Mouse (Mus musculus): ENCODE results near the gene Rbm20. TPM values are rescaled to one million over a fixed set of nuclear protein-coding genes. Genes with fewer than 3 reads are reported as not detected.

Rbm20 gene
- polyA plus RNA-seq, 1 experiment from 2014 or later, result 1.1 TPM

DNA sequence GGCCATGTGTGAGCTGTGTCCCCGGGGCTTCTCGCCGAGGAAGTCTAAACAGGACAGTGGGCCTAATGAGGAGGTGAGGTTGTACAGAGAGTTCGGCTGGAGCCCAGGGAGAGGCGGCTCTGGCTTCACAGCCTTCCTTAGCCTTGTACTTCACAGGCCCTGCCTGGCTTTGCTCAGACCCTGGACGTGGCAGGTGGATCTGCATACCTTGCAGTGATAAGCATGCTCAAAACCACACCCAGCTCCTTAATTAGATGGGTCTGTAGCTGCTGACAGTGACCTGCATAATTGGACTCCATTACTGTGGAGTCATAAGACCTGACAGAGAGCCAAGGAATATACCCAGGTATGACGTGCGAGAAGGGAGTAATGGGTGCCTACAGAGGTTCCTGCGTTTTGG, 102.3 kb downstream of the Rbm20 start:
- no peaks in the 10 kb centered on the region for H3K9me3 ChIP-seq (ENCODE audit: control insufficient read depth, low read length)
- H3K27me3 ChIP-seq (replicated peaks; ENCODE audit: control insufficient read depth, insufficient read depth, low read length), result no peaks in the 10 kb centered on the region
- H3K4me3 ChIP-seq (ENCODE audit: low read length), result no peak overlapping the region
- no peak overlapping the region for H3K9ac ChIP-seq (ENCODE audit: low read depth, low read length)
- no peaks in the 10 kb centered on the region for H3K36me3 ChIP-seq (ENCODE audit: control insufficient read depth, insufficient read depth, low read length)
- no peak overlapping the region for H3K27ac ChIP-seq (ENCODE audit: low read length)
- 0 out of 2 replicates have a peak, but pooled peaks have one; percentile 31 for ATAC-seq
- 73% methylated on average over 9 of the region's 9 CpGs for WGBS
- no peak overlapping the region for H3K4me2 ChIP-seq (ENCODE audit: low read depth, low read length)
- H3K4me1 ChIP-seq (ENCODE audit: control insufficient read depth, insufficient read depth, low read length), result no peaks in the 10 kb centered on the region

DNA sequence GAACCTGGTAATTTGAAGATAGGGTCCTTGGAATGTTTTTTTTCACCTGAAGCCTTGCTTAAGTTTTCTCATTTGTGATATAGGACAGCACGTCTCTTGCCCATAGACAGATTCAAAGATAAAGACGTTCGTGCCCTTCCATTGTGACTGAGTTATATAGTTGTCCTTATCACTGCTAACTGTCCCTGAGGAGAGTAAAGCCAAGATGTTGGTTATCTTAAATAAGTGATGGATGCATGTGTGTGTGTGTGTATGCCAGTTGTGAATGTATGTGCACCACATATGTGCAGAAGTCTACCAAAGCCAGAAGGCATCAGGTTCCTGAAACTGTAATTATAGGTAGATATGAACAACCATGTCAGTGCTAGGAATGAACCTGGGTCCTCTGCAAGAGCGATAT, 102.7 kb downstream of the Rbm20 start:
- 81% methylated on average over 4 of the region's 4 CpGs for WGBS
- H3K9ac ChIP-seq (ENCODE audit: low read depth, low read length), result no peak overlapping the region

DNA sequence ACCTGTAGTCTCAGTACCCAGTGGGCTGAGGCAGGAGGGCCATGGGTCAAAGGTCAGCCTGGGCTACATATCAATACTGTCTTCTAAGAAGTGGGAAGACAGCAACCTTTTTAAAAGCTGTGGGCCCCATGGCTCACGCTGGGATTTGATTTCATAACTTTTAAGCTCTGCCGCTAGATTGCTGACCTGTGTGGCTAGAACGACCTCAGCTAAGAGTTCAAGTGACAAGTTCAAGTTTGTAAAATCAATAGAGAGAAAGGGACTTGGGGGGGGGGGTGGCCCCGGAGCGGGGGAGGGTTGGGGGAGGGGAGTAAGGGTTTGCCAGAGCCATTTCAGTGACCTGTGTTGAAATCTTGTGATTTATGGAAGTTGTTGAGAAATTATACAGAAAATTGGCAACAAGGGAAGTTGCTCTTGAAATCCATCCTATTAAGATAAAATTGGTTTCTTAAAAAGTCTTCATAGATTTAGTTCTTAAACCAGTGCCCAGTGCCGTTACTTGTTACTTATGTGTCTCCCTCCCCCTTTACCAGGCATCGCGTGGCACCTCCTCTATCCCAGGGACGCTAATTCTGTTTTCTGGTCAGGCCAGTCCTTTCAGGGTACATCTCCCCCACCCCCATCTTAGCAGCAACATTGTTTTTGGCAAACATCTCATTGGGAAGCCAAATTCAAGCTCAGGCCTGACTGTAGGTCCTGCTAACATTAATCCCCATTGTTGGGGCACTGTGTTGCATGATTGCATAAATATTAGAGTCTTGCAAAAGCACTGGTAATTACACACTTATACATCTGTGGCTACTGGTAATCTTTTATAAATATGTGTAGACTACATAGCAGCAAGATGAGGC, 103.9 kb downstream of the Rbm20 start:
- no peak overlapping the region for H3K9ac ChIP-seq (ENCODE audit: low read depth, low read length)
- no peaks in the 10 kb centered on the region for H3K4me1 ChIP-seq (ENCODE audit: control insufficient read depth, insufficient read depth, low read length)
- no peaks in the 10 kb centered on the region for H3K27me3 ChIP-seq (replicated peaks; ENCODE audit: control insufficient read depth, insufficient read depth, low read length)
- no peak overlapping the region for H3K27ac ChIP-seq (ENCODE audit: low read length)
- no peak overlapping the region for H3K4me3 ChIP-seq (ENCODE audit: low read length)
- WGBS, result 62% methylated on average over 9 of the region's 9 CpGs
- no peaks in the 10 kb centered on the region for H3K36me3 ChIP-seq (ENCODE audit: control insufficient read depth, insufficient read depth, low read length)
- no peak for ATAC-seq
- H3K4me2 ChIP-seq (ENCODE audit: low read depth, low read length), result no peak overlapping the region
- H3K9me3 ChIP-seq (ENCODE audit: control insufficient read depth, low read length), result no peaks in the 10 kb centered on the region

More for the DNA sequence above, 102.7 kb downstream of the Rbm20 start:
- ATAC-seq, result no peak
- H3K27me3 ChIP-seq (replicated peaks; ENCODE audit: control insufficient read depth, insufficient read depth, low read length), result no peaks in the 10 kb centered on the region
- no peaks in the 10 kb centered on the region for H3K9me3 ChIP-seq (ENCODE audit: control insufficient read depth, low read length)
- no peak overlapping the region for H3K27ac ChIP-seq (ENCODE audit: low read length)
- no peak overlapping the region for H3K4me3 ChIP-seq (ENCODE audit: low read length)
- H3K36me3 ChIP-seq (ENCODE audit: control insufficient read depth, insufficient read depth, low read length), result no peaks in the 10 kb centered on the region
- H3K4me1 ChIP-seq (ENCODE audit: control insufficient read depth, insufficient read depth, low read length), result no peaks in the 10 kb centered on the region
- no peak overlapping the region for H3K4me2 ChIP-seq (ENCODE audit: low read depth, low read length)

DNA sequence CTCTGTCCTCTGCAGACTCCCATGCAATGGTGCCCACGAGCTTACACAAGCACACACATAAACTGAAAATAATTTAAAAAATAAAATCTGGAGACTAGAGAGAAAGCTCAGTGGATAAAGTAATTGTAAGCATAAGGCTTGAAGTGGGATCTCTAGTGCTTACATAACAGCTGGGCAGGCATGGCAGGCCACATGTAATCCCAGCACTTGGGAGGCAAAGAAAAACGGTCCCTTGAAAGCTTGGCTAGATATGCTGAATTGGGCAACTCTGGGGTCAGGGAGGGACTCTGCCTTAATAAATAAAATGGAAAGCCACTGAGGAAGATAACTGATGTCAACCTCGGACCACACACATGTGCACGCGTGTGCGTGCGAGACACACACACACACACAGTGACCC, 104.7 kb downstream of the Rbm20 start:
- 89% methylated on average over 7 of the region's 7 CpGs for WGBS
- H3K27ac ChIP-seq (ENCODE audit: low read length), result no peak overlapping the region
- ATAC-seq, result no peak

DNA sequence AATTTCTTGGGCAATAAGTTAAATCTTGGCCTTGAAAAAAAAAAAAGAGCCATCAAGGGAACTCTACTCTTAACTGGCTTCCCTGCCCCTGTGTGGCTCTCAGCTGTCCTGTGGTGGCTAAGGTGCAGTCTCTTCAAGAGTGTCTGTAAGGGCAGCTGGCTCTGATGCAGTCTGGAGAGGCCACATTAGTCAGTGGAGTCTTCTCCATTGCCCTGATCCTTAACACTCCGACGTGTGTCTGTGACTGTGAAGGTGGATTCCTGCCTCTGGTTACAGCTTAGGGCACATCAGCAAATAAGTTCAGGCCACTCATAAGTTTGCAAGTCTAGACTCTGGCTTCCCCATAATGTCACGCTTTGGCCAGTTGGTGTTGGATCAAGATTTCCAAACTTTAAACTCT, 108.2 kb downstream of the Rbm20 start:
- no peaks in the 10 kb centered on the region for H3K9me3 ChIP-seq (ENCODE audit: control insufficient read depth, low read length)
- H3K27me3 ChIP-seq (replicated peaks; ENCODE audit: control insufficient read depth, insufficient read depth, low read length), result no peaks in the 10 kb centered on the region
- no peaks in the 10 kb centered on the region for H3K36me3 ChIP-seq (ENCODE audit: control insufficient read depth, insufficient read depth, low read length)
- H3K9ac ChIP-seq (ENCODE audit: low read depth, low read length), result no peak overlapping the region
- H3K4me3 ChIP-seq (ENCODE audit: low read length), result no peak overlapping the region
- H3K4me2 ChIP-seq (ENCODE audit: low read depth, low read length), result no peak overlapping the region
- ATAC-seq, result no peak
- no peak overlapping the region for H3K27ac ChIP-seq (ENCODE audit: low read length)
- 86% methylated on average over 3 of the region's 3 CpGs for WGBS
- H3K4me1 ChIP-seq (ENCODE audit: control insufficient read depth, insufficient read depth, low read length), result peaks cover 6% of the 10 kb centered on the region

More for the DNA sequence above, 104.7 kb downstream of the Rbm20 start:
- no peaks in the 10 kb centered on the region for H3K4me1 ChIP-seq (ENCODE audit: control insufficient read depth, insufficient read depth, low read length)
- H3K27me3 ChIP-seq (replicated peaks; ENCODE audit: control insufficient read depth, insufficient read depth, low read length), result no peaks in the 10 kb centered on the region
- H3K9ac ChIP-seq (ENCODE audit: low read depth, low read length), result no peak overlapping the region
- no peaks in the 10 kb centered on the region for H3K9me3 ChIP-seq (ENCODE audit: control insufficient read depth, low read length)
- no peaks in the 10 kb centered on the region for H3K36me3 ChIP-seq (ENCODE audit: control insufficient read depth, insufficient read depth, low read length)
- no peak overlapping the region for H3K4me3 ChIP-seq (ENCODE audit: low read length)
- H3K4me2 ChIP-seq (ENCODE audit: low read depth, low read length), result no peak overlapping the region

DNA sequence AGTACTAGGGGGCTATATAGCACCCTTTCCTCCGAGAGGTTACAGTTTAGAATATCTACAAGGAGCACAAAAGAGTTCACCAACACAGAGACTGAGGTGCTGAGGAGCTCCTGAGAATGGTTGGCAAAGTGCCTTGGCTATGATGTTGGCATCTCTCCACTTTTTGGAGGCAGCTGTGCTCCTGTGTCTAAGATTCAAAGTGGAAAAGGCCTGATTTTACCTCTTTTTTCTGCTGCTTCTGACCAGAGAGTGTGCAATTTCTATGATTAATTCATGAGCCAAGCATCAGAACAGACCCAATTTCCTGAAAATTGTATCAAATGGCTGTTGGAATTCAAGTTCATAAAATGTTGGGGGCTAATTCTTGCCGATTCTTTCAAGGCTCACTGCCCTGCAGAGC, 109.1 kb downstream of the Rbm20 start:
- Histone ChIP-seq H3K4me2 (ENCODE audit: low read depth, low read length) (no peak overlapping the region), H3K4me3 (ENCODE audit: low read length) (no peak overlapping the region), H3K9me3 (ENCODE audit: control insufficient read depth, low read length) (no peaks in the 10 kb centered on the region), H3K4me1 (ENCODE audit: control insufficient read depth, insufficient read depth, low read length) (peaks cover 6% of the 10 kb centered on the region), H3K27me3 (replicated peaks; ENCODE audit: control insufficient read depth, insufficient read depth, low read length) (no peaks in the 10 kb centered on the region), H3K36me3 (ENCODE audit: control insufficient read depth, insufficient read depth, low read length) (no peaks in the 10 kb centered on the region), H3K27ac (ENCODE audit: low read length) (no peak overlapping the region), H3K9ac (ENCODE audit: low read depth, low read length) (no peak overlapping the region)
- WGBS, result 59% methylated on average over 2 of the region's 2 CpGs
- no peak for ATAC-seq

DNA sequence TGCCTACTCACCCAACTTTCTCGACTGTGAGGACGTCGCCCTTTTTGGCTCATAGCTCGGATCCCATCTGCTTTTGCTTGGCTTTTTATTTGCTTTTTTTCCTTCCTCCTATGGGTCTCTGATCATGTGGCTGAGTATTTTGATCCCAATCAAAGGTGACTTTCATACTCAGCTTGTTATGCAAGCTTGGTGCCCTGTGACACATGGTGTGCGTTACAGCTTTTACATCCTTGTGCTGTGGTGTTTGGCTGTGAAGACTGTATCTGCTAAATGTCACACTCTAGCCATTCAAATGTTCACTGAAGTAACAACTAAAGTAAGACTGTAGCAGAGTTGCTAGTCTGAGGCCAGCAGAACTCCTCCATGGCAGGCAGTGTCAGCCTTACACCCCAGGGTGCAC, 109.7 kb downstream of the Rbm20 start:
- 68% methylated on average over 5 of the region's 5 CpGs for WGBS

DNA sequence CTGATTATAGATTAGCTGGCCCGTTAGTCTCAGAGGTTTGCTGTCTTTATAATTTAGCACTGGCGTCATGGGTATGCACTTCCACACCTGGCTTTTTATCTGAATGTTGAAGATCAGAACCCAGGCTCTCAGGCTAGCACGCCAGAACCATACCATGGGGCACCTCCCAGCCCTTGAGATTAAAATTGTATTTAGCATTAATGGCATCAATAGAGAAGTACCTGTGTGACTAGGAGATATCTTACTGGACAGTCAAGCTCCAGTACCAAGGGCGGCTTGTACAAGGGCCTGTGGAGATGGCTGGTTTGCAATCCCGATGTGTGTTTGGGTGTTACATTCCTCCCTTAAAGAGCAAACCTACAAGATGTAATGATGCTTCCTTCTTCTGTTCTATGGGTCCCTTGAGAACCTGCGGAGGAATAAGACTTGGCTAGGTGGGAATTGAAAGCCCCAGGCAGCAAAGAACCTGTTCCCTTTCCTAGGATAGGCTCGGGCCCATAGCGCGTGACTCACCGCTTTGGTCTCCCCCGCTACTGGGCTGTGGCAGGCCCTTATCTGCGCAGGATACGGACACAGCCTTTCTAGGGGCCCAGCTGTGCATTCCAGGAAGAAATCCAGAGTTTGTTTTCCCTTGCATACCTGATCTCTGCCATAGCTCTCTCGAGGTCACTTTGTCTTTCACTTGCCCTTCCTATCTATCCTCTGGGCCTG, 111.7 kb downstream of the Rbm20 start:
- H3K9me3 ChIP-seq (ENCODE audit: control insufficient read depth, low read length), result no peaks in the 10 kb centered on the region

More for the DNA sequence above, 109.7 kb downstream of the Rbm20 start:
- Histone ChIP-seq H3K4me1 (ENCODE audit: control insufficient read depth, insufficient read depth, low read length) (peaks cover 6% of the 10 kb centered on the region), H3K4me3 (ENCODE audit: low read length) (no peak overlapping the region), H3K9me3 (ENCODE audit: control insufficient read depth, low read length) (no peaks in the 10 kb centered on the region), H3K36me3 (ENCODE audit: control insufficient read depth, insufficient read depth, low read length) (no peaks in the 10 kb centered on the region), H3K27me3 (replicated peaks; ENCODE audit: control insufficient read depth, insufficient read depth, low read length) (no peaks in the 10 kb centered on the region), H3K4me2 (ENCODE audit: low read depth, low read length) (no peak overlapping the region), H3K9ac (ENCODE audit: low read depth, low read length) (no peak overlapping the region), H3K27ac (ENCODE audit: low read length) (no peak overlapping the region)
- no peak for ATAC-seq

DNA sequence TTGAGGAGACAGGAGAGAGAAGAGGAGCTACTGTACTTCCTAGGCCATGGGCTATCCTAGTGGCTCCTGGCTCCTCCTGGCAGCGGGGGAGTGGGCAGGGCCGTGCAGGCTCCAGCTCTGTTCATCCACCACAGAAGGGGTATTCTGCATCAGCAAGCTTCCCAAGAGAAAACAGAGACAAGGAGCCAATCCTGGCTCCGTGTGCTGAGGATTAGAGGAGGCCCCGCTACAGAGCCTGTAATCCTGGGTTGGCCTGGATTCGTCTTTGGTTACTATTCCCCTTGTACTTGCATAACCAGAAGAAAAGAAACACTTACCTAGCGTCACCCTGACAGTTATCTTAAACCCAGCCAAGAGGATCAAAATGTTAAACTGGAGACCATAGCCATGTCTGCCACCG, 112.5 kb downstream of the Rbm20 start:
- no peak overlapping the region for H3K9ac ChIP-seq (ENCODE audit: low read depth, low read length)
- H3K4me1 ChIP-seq (ENCODE audit: control insufficient read depth, insufficient read depth, low read length), result peaks cover 6% of the 10 kb centered on the region
- H3K27me3 ChIP-seq (replicated peaks; ENCODE audit: control insufficient read depth, insufficient read depth, low read length), result no peaks in the 10 kb centered on the region
- no peaks in the 10 kb centered on the region for H3K36me3 ChIP-seq (ENCODE audit: control insufficient read depth, insufficient read depth, low read length)
- ATAC-seq, result no peak
- H3K27ac ChIP-seq (ENCODE audit: low read length), result no peak overlapping the region
- no peak overlapping the region for H3K4me3 ChIP-seq (ENCODE audit: low read length)
- no peak overlapping the region for H3K4me2 ChIP-seq (ENCODE audit: low read depth, low read length)
- H3K9me3 ChIP-seq (ENCODE audit: control insufficient read depth, low read length), result no peaks in the 10 kb centered on the region
- WGBS, result 77% methylated on average over 7 of the region's 7 CpGs

More for the DNA sequence above, 111.7 kb downstream of the Rbm20 start:
- Histone ChIP-seq H3K4me2 (ENCODE audit: low read depth, low read length) (no peak overlapping the region), H3K4me1 (ENCODE audit: control insufficient read depth, insufficient read depth, low read length) (peaks cover 6% of the 10 kb centered on the region), H3K9ac (ENCODE audit: low read depth, low read length) (no peak overlapping the region), H3K36me3 (ENCODE audit: control insufficient read depth, insufficient read depth, low read length) (no peaks in the 10 kb centered on the region), H3K27me3 (replicated peaks; ENCODE audit: control insufficient read depth, insufficient read depth, low read length) (no peaks in the 10 kb centered on the region), H3K27ac (ENCODE audit: low read length) (no peak overlapping the region), H3K4me3 (ENCODE audit: low read length) (no peak overlapping the region)
- peak; percentile 87 for ATAC-seq
- 64% methylated on average over 14 of the region's 14 CpGs for whole genome bisulfite sequencing
